Mouse (Mus musculus): ENCODE results near the gene Brinp3.
"Not testable (repeated sequence)": the region's sequence is repeated elsewhere in the genome, so short reads cannot be mapped to it uniquely, and the experiment has no call there.

The Brinp3 gene

GRCm38 (mm10) chr1:146494681-146495331, at the start of gene Brinp3:
TSS of gene Brinp3 (plus strand) at chr1:146494760.
- in situ Hi-C loops (cut with MboI, MseI): no loop called here

GRCm38 (mm10) chr1:146494221-146494620, 339 bp upstream of the Brinp3 start:
- in situ Hi-C loops (cut with MboI, MseI): no loop called here

- in situ Hi-C loops (cut with MboI, MseI): no loop called here
These were observed 826 bp downstream of the Brinp3 start for GRCm38 (mm10) chr1:146495386-146495785.

- in situ Hi-C loops (cut with MboI, MseI): no loop called here
These were observed 3.0 kb downstream of the Brinp3 start for GRCm38 (mm10) chr1:146497381-146498081.

GRCm38 (mm10) chr1:146498085-146498779, 3.7 kb downstream of the Brinp3 start:
- in situ Hi-C loops (cut with MboI, MseI): no loop called here

- in situ Hi-C loops (cut with MboI, MseI): no loop called here
These were observed 4.2 kb downstream of the Brinp3 start for GRCm38 (mm10) chr1:146498780-146499114.

- in situ Hi-C loops (cut with MboI, MseI): no loop called here
These were observed 20.8 kb downstream of the Brinp3 start for GRCm38 (mm10) chr1:146515377-146515776.

GRCm38 (mm10) chr1:146523727-146524573, 29.4 kb downstream of the Brinp3 start:
- in situ Hi-C loops (cut with MboI, MseI): no loop called here

- in situ Hi-C loops (cut with MboI, MseI): no loop called here
These were observed 34.0 kb downstream of the Brinp3 start for GRCm38 (mm10) chr1:146528572-146528971.

GRCm38 (mm10) chr1:146546847-146547428, 52.4 kb downstream of the Brinp3 start:
- in situ Hi-C loops (cut with MboI, MseI): no loop called here

GRCm38 (mm10) chr1:146556982-146557381, 62.4 kb downstream of the Brinp3 start:
- in situ Hi-C loops (cut with MboI, MseI): no loop called here

- in situ Hi-C loops (cut with MboI, MseI): no loop called here
These were observed 67.6 kb downstream of the Brinp3 start for GRCm38 (mm10) chr1:146562144-146562543.

GRCm38 (mm10) chr1:146584181-146584580, 89.6 kb downstream of the Brinp3 start:
- in situ Hi-C loops (cut with MboI, MseI): no loop called here

GRCm38 (mm10) chr1:146632895-146633294, 138.3 kb downstream of the Brinp3 start:
- in situ Hi-C loops (cut with MboI, MseI): loop anchor here (5.0 kb wide), 1 partner anchor 156 kb away; no protein-coding TSS in a partner anchor

- in situ Hi-C loops (cut with MboI, MseI): no loop called here
These were observed 162.7 kb downstream of the Brinp3 start for GRCm38 (mm10) chr1:146657214-146657613.

- in situ Hi-C loops (cut with MboI, MseI): no loop called here
These were observed 206.2 kb downstream of the Brinp3 start for GRCm38 (mm10) chr1:146700724-146701123.

GRCm38 (mm10) chr1:146719556-146719955, 225.0 kb downstream of the Brinp3 start:
- in situ Hi-C loops (cut with MboI, MseI): no loop called here

- in situ Hi-C loops (cut with MboI, MseI): not testable (repeated sequence)
These were observed 230.4 kb downstream of the Brinp3 start for GRCm38 (mm10) chr1:146724784-146725513.

- in situ Hi-C loops (cut with MboI, MseI): no loop called here
These were observed 256.5 kb downstream of the Brinp3 start for GRCm38 (mm10) chr1:146751066-146751465.

- in situ Hi-C loops (cut with MboI, MseI): no loop called here
These were observed 288.7 kb downstream of the Brinp3 start for GRCm38 (mm10) chr1:146783259-146783658.

- in situ Hi-C loops (cut with MboI, MseI): no loop called here
These were observed 292.7 kb downstream of the Brinp3 start for GRCm38 (mm10) chr1:146787236-146787635.
